Mouse (Mus musculus) neutrophil, adult 5-6 weeks (primary cell): ENCODE measurements around the gene Medag. TPM values are rescaled to one million over a fixed set of nuclear protein-coding genes. Genes with fewer than 3 reads are reported as not detected.

Experiments
- ATAC-seq: fragments of 151-379, 151-347 bp; 2 replicates; pipeline ENCODE4 v1.8.0; 2017; ENCODE audit warnings: mild to moderate bottlenecking, moderate TSS enrichment; ENCODE audit not compliant: insufficient number of reproducible peaks, poor library complexity, low FRiP score, severe bottlenecking; ENCODE audit errors: extremely low read depth
- total RNA-seq: library from RNA; stranded (forward); fragments of 200-1000 nt; gene quantifications from 2 replicates; pipeline ENCODE4 v1.2.3, GENCODE M21; 2017

Gene Medag
- total RNA-seq, 1 experiment from 2014 or later: not detected

DNA sequence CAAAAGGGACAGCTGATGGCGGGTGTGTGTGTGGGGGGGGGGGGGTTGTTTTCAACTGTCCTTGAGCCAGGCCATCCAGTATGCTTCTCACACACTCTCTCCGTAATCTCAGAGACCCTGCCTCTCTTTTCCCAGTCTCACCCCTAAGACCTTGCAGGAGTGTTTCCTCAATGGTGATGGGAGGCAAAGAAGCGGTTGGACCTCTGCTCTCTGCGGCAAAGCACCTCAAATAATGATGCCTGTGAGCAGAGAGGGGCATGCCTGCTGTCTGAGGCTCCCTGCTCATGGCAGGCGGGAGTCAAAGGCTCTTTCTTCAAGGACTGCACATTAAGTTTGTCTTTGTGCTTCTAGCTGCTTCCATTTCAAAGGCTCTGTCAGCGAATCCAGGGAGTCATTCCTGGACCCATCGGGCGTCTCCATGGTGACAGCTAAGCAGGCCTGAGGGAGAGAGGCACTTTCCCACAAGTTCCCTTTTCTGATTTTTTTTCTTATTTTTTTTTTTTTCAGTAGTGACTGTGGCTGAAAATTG, 31.1 kb upstream of the Medag start:
- ATAC-seq: no peak

DNA sequence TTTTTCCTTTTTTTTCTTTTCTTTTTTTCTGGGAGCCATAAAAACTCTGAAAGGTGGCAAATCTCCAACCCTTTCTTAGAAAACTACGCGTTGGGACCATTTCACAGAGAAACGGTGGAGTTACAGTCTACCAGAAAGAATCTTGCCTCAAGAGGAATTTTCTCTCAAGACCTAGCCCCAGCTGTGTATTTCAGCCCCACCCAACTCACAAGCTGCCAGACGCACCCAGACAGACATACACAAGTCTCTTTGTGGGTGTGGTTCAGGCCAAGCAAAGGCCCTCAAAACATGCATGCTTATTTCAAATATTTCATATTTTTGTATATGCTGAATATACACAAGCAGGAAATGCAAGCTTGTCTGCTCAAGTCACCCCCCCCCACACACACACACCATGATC, 29.6 kb upstream of the Medag start:
- no peak for ATAC-seq

DNA sequence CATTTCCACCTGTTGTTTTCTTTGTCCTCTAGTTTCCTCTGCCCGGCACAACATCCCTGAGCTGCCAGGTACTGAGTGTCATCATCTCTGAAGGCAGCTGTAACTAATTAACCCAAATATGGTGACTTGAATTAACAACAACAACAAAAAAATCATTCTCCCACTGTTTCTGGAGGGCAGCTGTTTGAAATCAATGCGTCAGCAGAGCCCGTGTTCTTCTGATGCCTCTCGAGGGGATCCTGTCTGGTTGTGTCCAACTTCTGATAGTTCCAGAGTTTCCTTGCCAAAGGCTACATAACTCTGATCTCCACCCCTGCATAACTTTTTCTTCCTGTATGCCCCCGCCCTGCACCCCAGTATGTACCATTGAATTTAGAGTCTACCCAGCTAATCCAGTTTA, 28.9 kb upstream of the Medag start:
- no peak for ATAC-seq

DNA sequence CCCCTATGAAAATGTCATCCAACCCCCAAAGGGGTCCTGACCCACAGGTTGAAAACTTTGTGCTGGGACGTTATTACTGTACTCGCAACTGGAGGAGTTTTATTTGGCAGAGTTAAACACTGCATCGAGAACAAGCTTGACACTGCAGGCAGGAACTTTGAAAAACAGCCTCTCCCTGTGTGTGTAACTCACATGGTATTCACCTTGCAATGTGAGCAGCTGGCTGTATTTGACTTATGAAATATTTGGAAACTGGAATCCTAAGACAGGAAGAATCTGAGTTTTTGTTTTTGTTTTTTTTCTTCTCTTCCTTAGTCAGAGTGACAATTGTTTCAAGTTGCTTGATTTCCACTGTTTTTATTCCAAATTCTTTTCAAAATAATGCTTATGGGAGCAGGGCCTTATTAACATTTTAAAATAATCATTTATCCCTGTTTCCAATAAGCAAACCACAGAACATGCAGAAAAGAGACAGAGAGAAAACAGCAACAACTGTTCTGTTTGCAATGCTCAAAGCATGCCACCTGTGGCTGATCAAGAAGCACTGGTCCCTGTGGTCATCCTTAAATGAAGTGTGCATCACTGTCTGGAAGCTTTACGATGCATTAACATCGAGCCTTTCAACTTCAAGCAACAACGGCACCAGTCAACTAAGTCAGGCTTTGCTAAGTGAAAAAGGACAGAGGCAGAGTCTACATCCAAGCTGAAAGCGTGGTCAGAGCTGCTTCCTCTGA, 26.2 kb upstream of the Medag start:
- no peak for ATAC-seq

DNA sequence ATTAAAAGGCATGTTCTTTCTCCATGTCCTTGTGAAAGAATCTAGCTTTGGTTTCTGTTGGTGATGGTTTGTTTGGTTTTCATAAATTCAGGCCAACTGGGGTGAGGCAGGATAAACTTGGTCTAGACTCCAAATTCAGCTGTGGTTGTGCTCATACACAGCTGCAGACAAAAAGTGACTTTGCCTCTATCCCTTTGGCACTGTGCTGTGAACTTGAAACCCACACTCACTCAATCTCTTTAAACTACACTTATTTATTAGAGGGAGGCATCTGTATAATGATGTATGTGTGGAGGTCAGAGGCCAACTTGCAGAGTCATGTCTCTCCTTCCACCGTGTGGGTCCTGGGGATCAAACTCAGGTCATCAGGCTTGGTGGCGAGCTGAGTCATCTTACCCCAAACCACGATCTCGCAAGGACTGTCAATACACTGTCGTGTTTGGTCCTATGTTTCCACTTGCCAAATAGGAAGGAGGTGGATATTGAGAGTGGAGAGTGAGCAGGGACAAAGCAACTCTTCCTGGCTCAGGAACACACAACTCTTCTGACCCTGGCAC, 25.2 kb upstream of the Medag start:
- no peak for ATAC-seq

DNA sequence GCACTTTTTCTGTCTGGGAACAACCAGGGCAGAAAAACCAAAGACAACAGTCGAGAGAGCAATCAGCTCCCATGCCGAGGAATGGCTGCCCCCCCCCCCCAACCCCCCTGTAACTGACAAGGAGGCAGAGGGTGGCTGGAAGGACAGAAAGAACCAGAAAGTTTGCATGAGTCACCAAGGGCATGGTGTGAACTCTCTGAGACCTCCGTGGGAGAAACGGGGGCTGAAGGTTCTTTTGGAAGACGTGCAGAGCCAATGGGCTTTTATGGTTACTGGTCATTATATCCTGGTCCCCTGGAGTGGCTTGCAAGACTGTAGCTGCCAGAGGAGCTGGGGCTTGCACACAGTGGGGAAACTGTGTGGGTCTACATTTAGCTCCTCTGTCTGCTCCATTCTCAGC, 22.6 kb upstream of the Medag start:
- no peak for ATAC-seq

DNA sequence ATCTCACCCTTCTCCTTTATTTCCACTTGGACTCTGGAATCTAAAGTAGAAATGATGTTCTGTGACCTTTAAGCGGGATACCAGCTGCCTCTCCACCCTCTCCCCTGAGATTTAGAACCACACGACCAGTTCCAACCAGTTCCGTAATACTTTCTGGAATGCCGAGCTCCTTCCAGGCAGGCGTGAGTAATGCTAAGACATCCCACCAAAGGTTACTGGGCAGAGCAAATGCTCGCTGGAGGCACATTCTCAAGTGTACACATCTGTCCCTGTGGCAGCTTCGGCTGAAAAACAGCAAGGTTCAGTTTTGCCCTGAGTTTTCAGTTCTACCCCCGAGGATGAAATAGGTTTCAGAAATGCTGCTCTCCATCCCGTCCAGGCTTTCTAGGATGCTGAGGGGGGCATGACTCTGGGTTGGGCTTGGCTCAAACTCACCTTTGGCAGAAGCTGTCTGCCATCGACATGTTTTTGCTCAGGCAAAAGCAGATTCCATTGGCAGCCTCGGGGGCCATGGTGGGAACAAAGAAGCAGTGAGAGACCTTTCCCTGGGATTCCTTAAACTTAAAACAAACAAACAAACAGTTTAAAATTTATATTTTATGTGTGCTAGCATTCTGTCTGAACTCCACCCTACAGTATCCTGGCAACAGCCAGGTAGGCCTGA, 21.9 kb upstream of the Medag start:
- no peak for ATAC-seq

DNA sequence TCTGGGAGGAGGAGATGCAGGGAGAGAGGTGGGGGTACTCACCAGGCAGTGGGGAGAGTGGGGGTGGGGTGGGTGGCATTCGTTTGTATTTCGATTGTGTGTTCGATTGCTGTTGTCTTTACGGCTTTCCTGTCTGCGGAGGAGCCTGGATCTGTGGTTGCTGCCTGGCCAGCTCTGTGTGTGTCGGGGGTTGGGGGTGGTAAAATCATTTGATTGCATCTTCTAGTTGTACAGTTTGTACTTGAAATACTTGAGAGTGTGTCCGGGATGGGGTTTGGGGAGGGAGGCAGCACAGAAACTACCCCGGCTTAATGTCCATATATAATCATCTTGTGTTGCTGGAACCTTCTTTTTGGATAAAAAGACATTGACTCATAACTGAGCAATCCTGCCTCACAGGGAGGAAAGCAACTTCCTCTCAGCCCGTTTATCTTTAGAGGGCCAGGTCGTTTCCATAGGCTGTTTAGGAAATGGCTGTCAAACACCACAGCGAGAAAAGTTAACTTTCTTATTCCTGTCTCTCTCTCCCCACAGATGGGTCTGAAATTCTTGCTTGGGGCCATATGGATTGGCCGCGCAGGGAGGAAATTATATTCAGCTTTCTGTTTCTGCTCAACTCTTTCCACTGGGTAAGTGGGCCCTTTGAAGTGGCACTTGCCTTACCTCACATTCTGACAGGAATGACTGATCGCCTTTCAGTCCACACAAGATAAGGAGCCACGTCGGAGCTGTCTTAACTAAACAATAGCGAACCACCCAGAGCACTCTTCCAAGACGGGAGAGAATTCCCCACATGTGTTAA, 19.8 kb upstream of the Medag start:
- ATAC-seq: no peak

DNA sequence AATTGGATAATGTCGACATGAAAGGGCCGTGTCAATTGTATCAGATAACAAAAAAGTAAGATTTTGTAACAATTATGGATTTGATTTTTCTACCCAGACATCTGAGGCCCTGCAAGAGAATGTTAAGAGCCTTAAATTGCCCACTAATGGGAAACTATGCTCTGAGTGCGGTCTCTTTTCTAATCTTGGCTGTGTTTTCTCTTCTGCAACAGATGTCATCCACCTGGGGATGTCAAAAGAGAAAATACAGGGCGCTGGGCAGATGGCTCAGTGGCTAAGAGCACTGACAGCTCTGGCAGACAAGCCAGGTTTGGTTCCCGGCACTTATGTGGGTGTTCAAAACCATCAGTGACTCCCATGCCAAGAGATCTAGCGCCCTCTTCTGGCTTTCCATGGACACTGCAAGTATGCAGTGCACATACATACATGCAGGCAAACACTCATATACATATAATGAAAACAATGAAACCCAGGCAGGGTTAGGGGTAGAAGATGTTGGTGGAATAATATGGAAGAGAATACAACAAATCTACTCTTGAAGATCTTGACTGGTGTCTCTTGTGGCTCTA, 19.0 kb upstream of the Medag start:
- no peak for ATAC-seq

DNA sequence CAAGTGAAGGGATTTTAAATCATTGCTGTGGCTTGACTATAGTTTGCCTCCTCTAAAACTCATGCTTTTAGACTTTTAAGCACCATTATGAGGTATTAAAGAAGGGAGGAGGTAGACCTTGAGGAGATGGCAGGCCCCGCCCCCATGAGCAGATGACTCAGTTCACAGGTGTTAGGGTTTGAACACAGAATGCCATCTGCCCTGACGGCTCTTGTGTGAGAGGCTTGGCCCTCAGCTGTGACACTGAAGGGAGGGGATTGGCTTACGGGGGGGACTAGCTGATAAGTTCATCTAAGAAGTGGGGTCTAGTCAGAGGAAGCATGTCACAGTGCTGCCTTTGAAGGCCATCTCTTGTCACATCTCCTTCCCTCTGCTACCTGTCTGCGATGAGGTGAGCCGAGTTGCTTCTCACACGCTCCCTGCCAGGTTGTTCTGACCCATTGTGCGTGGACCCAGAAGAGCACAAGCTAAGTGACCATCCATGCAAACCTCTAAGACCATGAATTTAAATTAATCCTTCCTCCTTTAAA, 10.0 kb upstream of the Medag start:
- no peak for ATAC-seq

DNA sequence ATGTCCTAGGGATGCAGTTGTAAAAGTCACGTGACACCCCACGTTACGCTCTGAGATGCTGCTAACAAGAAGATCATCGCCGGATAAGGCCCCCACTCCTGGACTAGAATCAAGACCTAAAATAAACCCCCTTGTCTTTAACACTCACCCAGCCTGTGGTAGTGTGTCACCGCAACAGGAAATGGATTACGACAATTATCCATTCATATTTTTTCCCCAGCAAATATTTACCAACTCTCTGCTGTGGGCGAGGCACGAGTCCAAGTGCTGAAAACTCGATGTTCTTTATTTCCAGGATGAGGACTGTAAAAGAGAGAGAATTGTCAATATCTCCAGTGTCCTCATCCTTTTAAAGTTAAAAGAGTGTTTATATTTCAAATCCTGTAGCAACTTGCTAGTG, 9.5 kb upstream of the Medag start:
- ATAC-seq: no peak

DNA sequence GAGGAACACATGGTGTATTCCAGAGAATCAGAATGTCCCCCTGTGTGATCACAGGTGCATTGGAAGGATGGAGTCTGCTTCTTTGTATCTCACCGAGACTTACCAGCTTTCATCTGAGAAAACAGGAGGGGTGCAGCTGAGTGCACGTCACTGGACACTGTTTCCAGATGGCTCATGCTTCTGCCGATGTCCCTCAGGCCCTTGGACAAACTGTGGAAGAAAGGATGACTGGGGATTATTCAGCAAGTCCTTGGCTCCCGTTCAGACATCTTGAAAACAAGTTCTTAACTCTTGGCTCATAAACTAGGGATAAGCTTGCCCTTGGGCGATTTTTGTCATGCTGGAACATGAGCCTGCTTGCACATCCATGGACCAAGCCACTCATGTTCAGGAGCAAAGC, 8.2 kb upstream of the Medag start:
- ATAC-seq: no peak

DNA sequence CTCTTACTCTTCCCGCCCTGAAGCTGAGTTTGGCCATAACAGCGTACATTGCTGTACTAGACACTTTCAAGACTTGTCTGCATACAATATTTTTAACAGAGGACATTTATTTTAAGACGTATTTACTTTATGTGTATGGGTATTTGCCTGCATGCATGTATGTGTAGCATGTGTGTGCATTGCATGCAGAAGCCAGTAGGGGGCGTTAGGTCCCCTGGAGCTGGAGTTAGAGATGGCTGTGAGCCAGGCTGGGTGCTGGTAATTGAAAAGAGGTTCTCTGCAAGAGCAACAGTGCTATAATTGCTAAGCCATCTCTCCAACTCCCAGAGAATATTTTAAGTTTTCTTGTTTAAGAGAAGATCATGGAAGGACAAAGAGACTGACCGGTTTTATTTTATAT, 6.8 kb upstream of the Medag start:
- ATAC-seq: no peak

DNA sequence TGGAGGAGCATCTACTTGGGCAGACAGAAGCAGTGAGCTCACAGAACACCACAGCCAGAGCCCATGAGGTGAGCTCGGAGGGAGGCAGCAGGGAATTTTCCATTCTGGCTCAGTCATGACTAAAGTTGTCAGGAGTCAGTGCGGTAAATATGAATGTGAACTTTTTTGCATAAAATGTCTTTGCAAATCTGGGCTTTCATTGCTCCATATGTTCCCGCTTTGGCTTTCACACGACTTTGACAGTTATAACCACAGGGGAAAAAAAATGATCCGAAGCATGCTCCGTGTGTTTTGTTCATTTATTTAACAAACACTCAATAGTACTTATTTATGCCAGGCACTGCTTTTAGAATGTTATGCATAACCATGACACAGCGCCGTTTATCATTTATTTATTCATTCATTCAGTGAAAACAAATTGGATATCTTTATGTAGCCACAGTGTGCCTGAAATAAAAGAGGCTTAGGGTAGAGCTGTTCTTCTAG, 4.7 kb upstream of the Medag start:
- no peak for ATAC-seq

DNA sequence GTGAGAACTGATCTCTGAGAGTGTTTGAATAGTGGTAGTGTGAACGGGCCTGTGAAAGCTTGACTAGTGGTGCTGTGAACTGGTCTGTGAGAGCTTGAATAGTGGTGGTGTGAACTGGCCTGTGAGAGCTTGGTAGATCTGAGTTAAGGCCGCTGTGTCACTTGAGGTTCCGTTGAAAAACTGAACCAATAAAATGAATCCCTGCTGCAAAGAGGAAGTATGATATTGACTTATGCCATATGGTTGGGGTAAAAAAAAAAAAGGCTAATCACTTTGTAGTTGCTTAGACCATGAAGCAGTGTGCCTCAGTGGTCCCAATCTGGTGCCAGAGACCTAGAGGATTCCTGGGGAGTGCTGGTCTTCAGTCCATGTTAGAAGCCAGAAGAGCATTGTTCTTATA, 2.0 kb upstream of the Medag start:
- ATAC-seq: no peak

DNA sequence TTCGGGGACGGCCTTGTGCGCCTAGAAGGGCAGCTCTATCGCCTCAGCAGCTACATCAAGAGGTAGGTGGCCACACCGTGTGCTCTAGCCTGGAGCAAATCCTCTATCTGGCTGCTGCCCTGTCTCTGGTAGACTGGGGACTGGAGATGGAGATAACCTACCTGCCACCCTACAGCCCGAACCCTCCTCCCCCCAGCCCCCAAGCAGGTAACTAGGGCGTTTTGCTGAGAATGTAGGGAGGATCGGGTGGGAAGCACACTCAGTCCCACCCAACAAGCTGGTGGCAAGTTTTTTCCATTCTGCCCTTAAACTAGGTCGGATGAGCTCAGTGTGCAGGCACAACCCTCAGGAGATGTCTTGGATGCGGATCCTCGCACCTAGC, 636 bp downstream of the Medag start:
- ATAC-seq: no peak

DNA sequence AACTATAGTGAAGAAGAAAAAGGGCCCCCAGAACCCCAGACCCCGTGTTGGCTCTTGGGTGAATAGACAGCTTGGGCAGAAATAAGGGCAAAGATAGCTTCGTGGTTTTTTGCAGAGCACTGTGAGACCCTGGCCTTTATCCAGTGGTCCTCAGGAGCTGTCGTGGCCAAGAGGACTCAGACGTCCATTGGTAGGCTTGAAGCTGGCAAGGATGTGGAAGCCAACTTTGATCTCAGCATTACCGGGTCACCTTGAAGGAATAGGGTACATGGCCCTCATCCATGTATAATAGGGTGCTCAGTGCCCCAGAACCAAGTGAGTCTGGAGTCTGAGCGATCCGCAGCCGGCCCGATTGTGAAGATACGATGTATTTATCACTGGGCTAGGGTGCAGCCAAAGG, 1.1 kb downstream of the Medag start:
- ATAC-seq: no peak

DNA sequence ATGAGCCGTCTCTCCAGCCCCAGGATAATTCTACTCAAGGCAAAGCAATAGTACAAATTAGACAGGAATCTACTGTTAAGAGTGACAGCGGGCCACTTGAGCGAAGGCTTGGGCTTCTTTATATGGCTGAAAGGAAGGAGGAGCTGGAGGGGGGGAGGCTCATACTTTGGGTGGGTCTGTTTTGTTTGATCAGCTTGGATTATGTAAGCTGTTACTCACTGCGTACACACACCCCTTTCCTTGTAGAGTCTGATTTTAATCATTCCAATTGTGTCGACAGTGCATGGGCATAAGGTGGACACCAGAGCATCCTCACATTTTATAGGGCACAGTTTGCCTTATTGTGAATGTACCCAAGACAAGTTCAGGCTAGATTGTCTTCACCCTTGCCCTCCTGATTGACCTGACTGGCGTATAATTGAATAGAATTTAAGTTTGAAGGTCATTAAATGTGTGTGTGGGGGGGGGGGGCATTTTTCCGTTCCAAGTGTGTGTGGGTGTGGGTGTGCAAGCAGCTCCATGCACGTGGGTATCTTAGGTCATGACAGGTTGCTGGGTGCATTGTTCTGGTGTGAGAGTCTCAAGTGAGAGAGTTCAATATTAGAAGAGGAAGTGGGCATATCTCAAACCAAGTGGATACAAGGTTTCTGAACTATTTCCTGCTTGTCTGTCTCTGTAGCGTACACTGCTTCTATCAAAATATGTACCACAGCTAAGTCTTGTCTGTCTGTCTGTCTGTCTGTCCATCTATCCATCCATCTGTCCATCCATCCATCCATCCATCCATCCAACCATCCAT, 3.0 kb downstream of the Medag start:
- ATAC-seq: no peak
